Mouse (Mus musculus): ENCODE results near the gene Nr1d1. TPM values are rescaled to one million over a fixed set of nuclear protein-coding genes. Genes with fewer than 3 reads are reported as not detected.

Gene Nr1d1
- polyA plus RNA-seq, 1 experiment from 2014 or later, result 2.6 TPM

GRCm38 (mm10) chr11:98775348-98776051 lies 367 bp upstream of the Nr1d1 start:
- Histone ChIP-seq H3K27me3 (replicated peaks) (no peaks in the 10 kb centered on the region), H3K27ac (peak overlapping the region; percentile 84), H3K36me3 (peaks cover 7% of the 10 kb centered on the region), H3K4me3 (replicated peaks) (peak overlapping the region; percentile 32), H3K4me1 (replicated peaks) (peaks cover 56% of the 10 kb centered on the region), H3K4me2 (replicated peaks) (peak overlapping the region; percentile 76), H3K9me3 (no peaks in the 10 kb centered on the region), H3K9ac (peak overlapping the region; percentile 43; the same call in 1 of the 2 replicates)
- WGBS, result 1% methylated on average over 15 of the region's 15 CpGs
- peak; percentile 79 for ATAC-seq

DNA sequence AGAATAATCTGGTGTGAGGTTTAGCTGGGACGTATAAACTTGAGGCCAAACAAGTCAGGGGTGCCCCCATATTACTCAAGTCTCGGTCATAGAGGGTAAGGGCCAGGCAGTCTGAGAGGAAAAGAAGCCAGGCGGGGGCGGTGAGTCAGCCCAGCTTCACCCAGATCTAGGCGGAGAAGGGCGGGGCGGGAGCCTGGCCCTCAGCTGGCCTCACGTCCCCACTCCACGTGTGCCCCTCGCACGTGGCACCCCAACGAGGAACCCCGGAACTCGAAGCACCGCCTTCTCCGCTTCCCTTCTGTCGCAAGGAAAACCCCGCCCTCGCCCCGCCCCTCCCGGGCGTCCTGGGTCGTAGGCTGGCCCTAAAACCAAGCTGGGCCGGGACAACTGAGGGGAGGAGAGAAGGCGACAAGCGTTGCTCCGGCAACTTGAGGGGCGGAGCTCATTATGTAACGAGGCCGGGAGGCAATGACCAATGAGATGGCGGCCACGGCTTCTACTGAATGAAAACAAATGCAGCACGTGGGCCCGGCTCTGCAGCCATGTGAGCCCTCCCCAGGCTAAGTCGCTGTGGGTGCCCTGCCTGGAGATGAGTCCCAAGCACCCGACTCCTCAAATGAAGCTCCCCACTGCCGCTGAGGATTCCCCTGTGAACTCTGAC lies 1.4 kb downstream of the Nr1d1 start:
- peaks cover 65% of the 10 kb centered on the region for H3K4me1 ChIP-seq (replicated peaks)
- H3K4me3 ChIP-seq (replicated peaks), result peak overlapping the region; percentile 32
- ATAC-seq, result peak; percentile 84
- peaks cover 21% of the 10 kb centered on the region for H3K36me3 ChIP-seq
- H3K9me3 ChIP-seq, result no peaks in the 10 kb centered on the region
- peak overlapping the region; percentile 14; the same call in 1 of the 2 replicates for H3K27ac ChIP-seq
- peak overlapping the region; percentile 43; the same call in 1 of the 2 replicates for H3K9ac ChIP-seq
- under 1% methylated on average over 37 of the region's 37 CpGs for WGBS
- peak overlapping the region; percentile 76 for H3K4me2 ChIP-seq (replicated peaks)
- H3K27me3 ChIP-seq (replicated peaks), result no peaks in the 10 kb centered on the region

GRCm38 (mm10) chr11:98772667-98773171 lies 2.4 kb downstream of the Nr1d1 start:
- H3K36me3 ChIP-seq, result peaks cover 21% of the 10 kb centered on the region
- ATAC-seq, result no peak; the same call in 1 of the 2 replicates
- no peaks in the 10 kb centered on the region for H3K27me3 ChIP-seq (replicated peaks)
- peaks cover 73% of the 10 kb centered on the region for H3K4me1 ChIP-seq (replicated peaks)
- 0 out of 2 replicates have a peak overlapping the region, but pooled peaks have one; percentile 12 for H3K4me2 ChIP-seq (replicated peaks)
- no peak overlapping the region for H3K9ac ChIP-seq
- peak overlapping the region; percentile 52 for H3K27ac ChIP-seq
- no peaks in the 10 kb centered on the region for H3K9me3 ChIP-seq
- no peak overlapping the region for H3K4me3 ChIP-seq (replicated peaks)
- 49% methylated on average over 8 of the region's 8 CpGs for WGBS

DNA sequence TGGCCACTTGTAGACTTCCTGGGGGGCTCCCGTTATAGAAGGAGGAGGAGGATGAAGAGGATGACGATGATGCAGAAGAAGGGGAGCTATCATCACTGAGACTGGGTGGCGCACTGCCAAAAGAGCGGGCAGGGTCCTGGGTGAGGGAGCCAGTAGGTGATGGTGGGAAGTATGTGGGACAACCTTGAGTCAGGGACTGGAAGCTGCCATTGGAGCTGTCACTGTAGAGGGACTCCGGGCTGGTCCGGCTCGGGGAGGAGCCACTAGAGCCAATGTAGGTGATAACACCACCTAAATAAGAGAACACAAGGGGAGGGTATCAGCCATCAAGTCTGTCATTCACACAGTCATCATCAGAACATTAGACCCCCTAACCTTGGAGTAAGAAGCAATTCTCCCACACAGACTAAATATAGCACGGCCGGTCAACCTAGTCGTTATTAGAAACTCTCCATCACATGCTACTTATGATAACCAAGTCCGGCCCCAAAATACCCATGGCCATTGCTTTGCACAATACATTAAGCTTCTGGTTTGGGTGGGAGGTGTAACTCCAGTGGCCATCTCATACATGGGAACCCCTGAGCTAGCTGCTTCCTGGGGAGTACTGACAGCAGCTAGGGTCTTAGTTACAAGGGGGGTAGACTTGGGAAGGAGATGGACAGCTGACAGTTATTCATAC lies 3.1 kb downstream of the Nr1d1 start:
- no peak for ATAC-seq
- 86% methylated on average over 11 of the region's 11 CpGs for WGBS
- Histone ChIP-seq H3K9me3 (no peaks in the 10 kb centered on the region), H3K4me1 (replicated peaks) (peaks cover 74% of the 10 kb centered on the region), H3K27ac (peak overlapping the region; percentile 52; the same call in 1 of the 2 replicates), H3K4me3 (replicated peaks) (no peak overlapping the region), H3K36me3 (peaks cover 21% of the 10 kb centered on the region), H3K4me2 (replicated peaks) (no peak overlapping the region), H3K9ac (no peak overlapping the region), H3K27me3 (replicated peaks) (no peaks in the 10 kb centered on the region)

DNA sequence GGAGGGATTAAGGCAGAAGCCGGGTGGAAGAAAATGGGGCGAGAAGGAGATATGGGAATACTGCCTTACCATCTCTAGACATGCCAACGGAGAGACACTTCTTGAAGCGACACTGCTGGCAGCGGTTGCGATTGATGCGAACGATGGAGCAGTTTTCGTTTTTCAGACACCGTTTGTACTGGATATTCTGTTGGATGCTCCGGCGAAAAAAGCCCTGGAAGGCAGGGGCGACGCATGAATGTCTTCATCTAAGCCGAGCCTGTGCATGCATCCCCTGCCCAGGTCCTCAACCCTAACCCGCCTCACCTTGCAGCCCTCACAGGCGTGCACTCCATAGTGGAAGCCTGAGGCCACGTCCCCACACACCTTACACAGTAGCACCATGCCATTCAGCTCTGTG lies 4.0 kb downstream of the Nr1d1 start:
- no peak overlapping the region for H3K4me2 ChIP-seq (replicated peaks)
- peaks cover 72% of the 10 kb centered on the region for H3K4me1 ChIP-seq (replicated peaks)
- 94% methylated on average over 18 of the region's 18 CpGs for WGBS
- H3K36me3 ChIP-seq, result peaks cover 21% of the 10 kb centered on the region
- no peak for ATAC-seq
- no peak overlapping the region for H3K27ac ChIP-seq
- H3K4me3 ChIP-seq (replicated peaks), result no peak overlapping the region
- H3K9ac ChIP-seq, result no peak overlapping the region
- H3K9me3 ChIP-seq, result no peaks in the 10 kb centered on the region
- H3K27me3 ChIP-seq (replicated peaks), result no peaks in the 10 kb centered on the region

- ATAC-seq, result no peak
- Histone ChIP-seq H3K27ac (no peak overlapping the region), H3K9ac (no peak overlapping the region), H3K4me3 (replicated peaks) (no peak overlapping the region), H3K27me3 (replicated peaks) (no peaks in the 10 kb centered on the region), H3K4me1 (replicated peaks) (peaks cover 72% of the 10 kb centered on the region), H3K9me3 (no peaks in the 10 kb centered on the region), H3K36me3 (peaks cover 21% of the 10 kb centered on the region), H3K4me2 (replicated peaks) (no peak overlapping the region)
- WGBS, result 89% methylated on average over 26 of the region's 26 CpGs
Observed at GRCm38 (mm10) chr11:98770096-98770975, 4.8 kb downstream of the Nr1d1 start.

GRCm38 (mm10) chr11:98769007-98769954 lies 5.9 kb downstream of the Nr1d1 start:
- no peak for ATAC-seq
- no peaks in the 10 kb centered on the region for H3K9me3 ChIP-seq
- H3K27ac ChIP-seq, result no peak overlapping the region
- H3K4me2 ChIP-seq (replicated peaks), result no peak overlapping the region
- H3K4me1 ChIP-seq (replicated peaks), result peaks cover 65% of the 10 kb centered on the region
- H3K9ac ChIP-seq, result no peak overlapping the region
- H3K4me3 ChIP-seq (replicated peaks), result no peak overlapping the region
- 81% methylated on average over 25 of the region's 25 CpGs for WGBS
- no peaks in the 10 kb centered on the region for H3K27me3 ChIP-seq (replicated peaks)
- peaks cover 30% of the 10 kb centered on the region for H3K36me3 ChIP-seq

DNA sequence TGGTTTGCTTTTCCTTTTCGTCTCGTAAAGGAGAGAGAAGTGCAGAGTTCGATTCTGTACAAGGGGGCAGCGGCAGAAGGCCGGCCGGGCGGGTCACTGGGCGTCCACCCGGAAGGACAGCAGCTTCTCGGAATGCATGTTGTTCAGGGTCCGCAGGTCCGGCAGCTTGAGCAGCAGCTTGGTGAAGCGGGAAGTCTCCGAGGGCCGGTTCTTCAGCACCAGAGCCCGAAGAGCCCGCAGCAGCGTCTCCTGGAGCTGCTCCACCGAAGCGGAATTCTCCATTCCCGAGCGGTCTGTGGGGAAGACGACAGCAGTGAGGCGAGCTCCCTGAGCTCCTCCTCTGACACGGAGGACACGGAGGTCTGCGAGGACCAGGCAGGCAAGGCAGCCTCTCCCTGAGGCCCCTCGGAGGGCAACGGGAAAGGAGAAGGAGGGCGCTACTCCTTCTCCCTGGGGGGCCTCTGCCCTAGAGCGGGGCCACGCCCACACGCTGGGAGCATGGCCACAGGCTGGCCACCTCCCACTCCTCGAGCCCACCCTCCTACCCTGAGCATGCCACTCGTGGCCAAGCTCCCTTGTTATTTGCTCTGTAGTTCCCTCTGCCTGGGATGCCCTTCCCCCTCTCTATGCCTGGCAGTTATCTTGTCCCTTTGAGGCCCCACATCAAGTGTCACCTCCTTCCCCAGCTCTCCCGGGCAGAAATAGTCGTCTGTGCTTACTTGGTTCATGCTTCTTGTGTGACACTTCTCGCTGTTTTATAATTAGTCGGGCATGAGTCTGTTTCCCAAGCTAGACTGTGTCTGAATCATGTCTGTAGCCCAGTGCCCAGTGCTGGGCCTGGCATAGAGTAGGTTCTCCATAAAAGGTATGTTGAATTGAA lies 6.8 kb downstream of the Nr1d1 start:
- H3K4me2 ChIP-seq (replicated peaks), result peak overlapping the region; percentile 48
- peaks cover 39% of the 10 kb centered on the region for H3K36me3 ChIP-seq
- H3K9me3 ChIP-seq, result no peaks in the 10 kb centered on the region
- ATAC-seq, result peak; percentile 23
- peak overlapping the region; percentile 70 for H3K27ac ChIP-seq
- peak overlapping the region; percentile 12 for H3K4me3 ChIP-seq (replicated peaks)
- no peaks in the 10 kb centered on the region for H3K27me3 ChIP-seq (replicated peaks)
- WGBS, result 24% methylated on average over 39 of the region's 39 CpGs
- peak overlapping the region; percentile 37 for H3K9ac ChIP-seq
- H3K4me1 ChIP-seq (replicated peaks), result peaks cover 58% of the 10 kb centered on the region

DNA sequence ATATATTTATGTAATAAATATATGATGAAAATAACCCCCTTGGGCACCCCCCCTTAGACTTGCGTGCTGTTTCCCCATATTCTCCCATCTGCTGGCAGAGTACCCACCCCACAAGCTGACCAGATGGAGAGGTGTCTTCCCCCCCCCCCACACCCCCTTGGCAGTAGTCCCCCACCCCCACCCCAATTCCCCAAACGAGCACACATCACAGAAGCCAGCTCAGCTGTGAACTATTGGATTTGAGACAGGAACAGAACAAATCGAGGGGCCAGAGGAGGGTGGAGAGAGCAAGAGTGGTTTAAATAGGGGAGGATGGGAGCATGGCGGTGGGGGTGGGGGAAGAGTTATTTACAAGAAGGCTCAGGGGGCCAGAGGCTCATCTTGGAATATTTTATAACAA lies 7.4 kb downstream of the Nr1d1 start:
- H3K4me2 ChIP-seq (replicated peaks), result peak overlapping the region; percentile 48
- peaks cover 57% of the 10 kb centered on the region for H3K4me1 ChIP-seq (replicated peaks)
- peak overlapping the region; percentile 12; the same call in 1 of the 2 replicates for H3K4me3 ChIP-seq (replicated peaks)
- H3K9me3 ChIP-seq, result no peaks in the 10 kb centered on the region
- 18% methylated on average over 4 of the region's 4 CpGs for WGBS
- H3K27ac ChIP-seq, result peak overlapping the region; percentile 70
- no peak for ATAC-seq
- H3K27me3 ChIP-seq (replicated peaks), result no peaks in the 10 kb centered on the region
- H3K9ac ChIP-seq, result peak overlapping the region; percentile 37; the same call in 1 of the 2 replicates
- H3K36me3 ChIP-seq, result peaks cover 43% of the 10 kb centered on the region

GRCm38 (mm10) chr11:98767276-98767675 lies 7.9 kb downstream of the Nr1d1 start:
- Histone ChIP-seq H3K4me1 (replicated peaks) (peaks cover 54% of the 10 kb centered on the region), H3K36me3 (peaks cover 43% of the 10 kb centered on the region), H3K9ac (no peak overlapping the region), H3K4me2 (replicated peaks) (0 out of 2 replicates have a peak overlapping the region, but pooled peaks have one; percentile 48), H3K9me3 (no peaks in the 10 kb centered on the region), H3K27ac (no peak overlapping the region), H3K27me3 (replicated peaks) (no peaks in the 10 kb centered on the region), H3K4me3 (replicated peaks) (no peak overlapping the region)
- peak; percentile 21 for ATAC-seq
- WGBS, result 18% methylated on average over 9 of the region's 9 CpGs

Measured in intestine, embryonic 15.5 days (tissue).